Mouse (Mus musculus): ENCODE data around the gene Ripk4. TPM values are rescaled to one million over a fixed set of nuclear protein-coding genes. Genes with fewer than 3 reads are reported as not detected.

Gene Ripk4
- polyA plus RNA-seq, 1 experiment from 2014 or later: 2.3 TPM

Other genes with a start within 250 kb of the Ripk4 start
- not detected in 2 replicates for gene Fam3b, start 249.0 kb downstream of the Ripk4 start, polyA plus RNA-seq (2015; fragmentation: Nextera tagmentation; extraction: Ambion mirVana)
- gene Tmprss2, start 152.6 kb downstream of the Ripk4 start, polyA plus RNA-seq (2015; fragmentation: Nextera tagmentation; extraction: Ambion mirVana): 0.29 and 0.96 TPM in 2 replicates
- 4.8 and 6.0 TPM in 2 replicates for gene Prdm15, start 88.1 kb upstream of the Ripk4 start, polyA plus RNA-seq (2015; fragmentation: Nextera tagmentation; extraction: Ambion mirVana)
- 15.2 and 18.5 TPM in 2 replicates for gene C2cd2, start 198.8 kb upstream of the Ripk4 start, polyA plus RNA-seq (2015; fragmentation: Nextera tagmentation; extraction: Ambion mirVana)
- gene Zbtb21, start 198.8 kb upstream of the Ripk4 start, polyA plus RNA-seq (2015; fragmentation: Nextera tagmentation; extraction: Ambion mirVana): 6.4 and 7.4 TPM in 2 replicates
- gene B230307C23Rik, start 233.5 kb upstream of the Ripk4 start, polyA plus RNA-seq (2015; fragmentation: Nextera tagmentation; extraction: Ambion mirVana): 11.0 and 12.3 TPM in 2 replicates